Mouse (Mus musculus): ENCODE measurements at regions not wholly inside any gene's neighbourhood (a gene's known extent, or its start where the extent isn't known, plus 50 kb on each side); places are given as distances from the start of the nearest gene placed in this dataset.

- no peak for DNase-seq (ENCODE audit: low read depth, low spot score)
Measured at GRCm38 (mm10) chr10:125164671-125165070, 224.6 kb downstream of the Slc16a7 start.

DNA sequence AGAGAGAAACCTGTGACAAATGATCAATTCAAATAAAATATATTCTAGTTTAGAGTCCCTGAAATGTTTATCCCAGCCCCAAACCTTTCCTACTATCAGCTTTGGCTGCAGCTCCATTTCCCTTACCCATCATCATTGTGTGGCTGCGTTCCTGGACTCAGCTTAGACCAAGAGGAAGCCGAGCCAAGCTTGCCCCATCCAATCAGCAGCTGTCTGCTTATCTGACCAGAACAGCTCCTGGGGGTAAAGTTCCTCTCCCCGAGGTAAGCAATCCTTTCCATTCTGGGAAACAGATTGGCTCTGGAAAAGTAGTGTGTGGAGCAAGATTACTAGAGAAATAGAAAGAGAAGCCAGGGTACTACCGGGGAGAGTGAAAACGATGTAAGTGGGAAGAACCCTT, 228.2 kb downstream of the Slc16a7 start:
- no peak for DNase-seq (ENCODE audit: low read depth, low spot score)

- no peak for DNase-seq (ENCODE audit: low read depth, low spot score)
Measured at GRCm38 (mm10) chr10:125148753-125149152, 240.5 kb downstream of the Slc16a7 start.

DNA sequence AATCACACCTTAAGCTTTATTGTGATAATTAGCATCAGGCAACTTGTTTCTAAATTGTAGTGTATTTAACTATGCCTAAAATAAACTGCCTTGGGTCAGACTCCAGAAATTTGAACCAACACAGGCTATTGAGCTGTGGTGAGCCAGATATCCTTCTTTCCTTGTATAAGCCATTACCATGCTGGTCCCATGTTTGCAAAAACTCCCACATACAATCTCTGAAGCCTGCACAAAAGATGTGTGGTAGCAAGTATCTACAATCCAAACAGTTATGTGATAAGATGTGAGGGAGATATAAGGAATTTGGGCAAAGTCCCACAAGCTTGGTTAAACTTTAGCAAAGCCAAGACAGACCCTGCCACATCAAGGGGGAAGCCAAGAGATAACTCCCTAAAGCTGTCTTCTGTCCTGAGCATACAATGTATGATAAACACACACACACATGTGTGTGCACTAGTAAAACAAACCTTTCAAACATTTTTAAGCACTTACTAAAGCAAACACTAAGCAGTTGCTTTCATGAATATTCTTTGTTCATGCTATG, 242.0 kb downstream of the Slc16a7 start:
- DNase-seq (ENCODE audit: low read depth, low spot score) = no peak

DNA sequence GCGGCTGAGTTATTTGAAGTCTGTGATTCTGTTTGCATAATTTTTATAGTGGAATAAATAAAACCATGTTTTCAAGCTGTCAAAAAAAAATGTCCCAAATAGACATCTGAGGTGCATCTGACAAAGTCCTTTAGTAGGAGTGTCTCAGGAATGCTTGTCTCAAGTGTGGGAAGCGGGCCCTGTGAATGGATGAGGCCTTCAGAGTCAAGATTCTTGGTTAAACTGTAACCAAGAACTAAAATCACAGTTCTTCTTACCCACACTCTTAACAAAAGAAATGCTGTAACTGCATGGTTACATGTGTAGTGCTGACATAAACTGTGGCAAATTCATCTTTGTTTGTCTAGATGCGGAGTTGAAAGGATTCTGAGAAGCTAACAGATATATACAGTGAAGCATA, 242.9 kb downstream of the Slc16a7 start:
- DNase-seq (ENCODE audit: low read depth, low spot score) = no peak

DNA sequence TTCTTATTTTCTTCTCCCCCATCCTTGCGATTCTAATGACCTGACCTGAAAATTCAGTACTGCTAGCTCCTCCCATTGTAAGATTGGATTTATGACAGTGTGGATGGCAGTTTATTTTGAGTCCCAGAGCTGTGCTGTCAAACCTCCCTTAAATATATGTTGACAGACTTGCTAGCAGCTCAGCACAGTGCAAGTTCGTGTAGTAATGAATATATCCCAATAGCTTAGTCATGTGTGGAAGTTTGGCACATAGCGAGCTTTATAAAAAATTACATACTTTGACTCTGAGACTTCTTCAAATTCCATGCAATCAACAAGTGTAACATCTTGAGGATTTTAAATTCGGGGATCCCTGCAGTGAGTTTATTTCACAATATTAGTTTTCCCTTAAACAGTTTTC, 243.5 kb downstream of the Slc16a7 start:
- DNase-seq (ENCODE audit: low read depth, low spot score) = no peak

DNA sequence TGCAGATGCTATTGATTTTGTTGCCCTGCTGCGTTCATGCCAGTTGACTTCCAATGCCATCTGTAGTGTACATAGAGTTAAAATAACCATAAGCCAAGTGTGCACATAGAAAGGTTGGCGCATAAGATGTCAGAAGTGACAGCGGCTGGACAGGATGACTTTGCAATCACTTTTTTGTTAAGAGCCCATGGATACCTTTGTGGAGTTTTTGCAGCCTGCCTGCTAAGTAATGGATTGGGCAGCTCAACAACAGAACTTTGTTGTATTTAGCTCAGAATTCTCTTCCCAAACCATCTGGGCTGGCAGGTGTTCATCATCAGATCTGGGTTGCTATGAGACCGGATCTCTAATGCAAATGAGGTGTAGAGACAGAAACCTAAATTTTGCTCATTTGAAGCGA, 267.5 kb downstream of the Slc16a7 start:
- peak; percentile 79 for DNase-seq (ENCODE audit: low read depth, low spot score)

GRCm38 (mm10) chr10:125114318-125114717, 274.9 kb downstream of the Slc16a7 start:
- DNase-seq (ENCODE audit: low read depth, low spot score) = no peak

DNA sequence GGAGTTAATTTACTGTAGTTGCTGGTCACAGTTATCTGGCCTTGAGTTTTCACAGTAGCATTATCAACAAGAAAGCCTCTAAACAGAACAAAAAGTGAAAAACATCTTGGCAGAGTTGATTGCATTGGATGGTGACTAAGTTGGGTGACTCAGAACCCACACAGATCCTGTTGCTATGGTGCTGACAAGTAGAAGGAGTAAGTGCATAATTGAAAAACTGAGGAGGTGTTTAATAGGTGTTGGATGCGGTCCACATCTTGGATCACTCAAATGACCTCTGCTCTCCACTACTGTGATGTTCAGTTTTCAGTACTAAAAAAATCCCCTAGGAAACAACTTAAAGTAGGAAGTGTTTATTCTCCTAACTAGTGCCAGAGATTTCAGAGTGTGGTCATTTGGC, 280.3 kb downstream of the Slc16a7 start:
- DNase-seq (ENCODE audit: low read depth, low spot score) = no peak

DNA sequence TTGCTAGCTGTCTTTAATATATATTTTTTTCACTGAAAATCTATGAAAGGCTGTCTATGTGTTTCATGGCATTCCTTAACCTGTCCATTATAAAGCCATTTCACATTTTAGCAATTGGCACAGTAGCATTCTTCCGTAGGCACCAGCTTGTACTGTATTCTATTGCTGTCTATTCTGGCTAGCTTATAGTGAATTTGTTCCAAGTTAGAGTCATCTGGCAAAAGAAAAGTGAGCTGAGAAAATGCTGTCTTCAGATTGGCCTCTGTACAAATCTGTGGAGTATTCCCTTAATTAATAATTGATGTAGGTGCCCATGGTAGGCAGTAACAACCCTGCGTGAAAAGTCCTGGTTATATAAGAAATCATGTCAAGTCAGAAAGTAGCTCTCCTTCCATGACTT, 304.3 kb downstream of the Slc16a7 start:
- DNase-seq (ENCODE audit: low read depth, low spot score) = no peak

DNA sequence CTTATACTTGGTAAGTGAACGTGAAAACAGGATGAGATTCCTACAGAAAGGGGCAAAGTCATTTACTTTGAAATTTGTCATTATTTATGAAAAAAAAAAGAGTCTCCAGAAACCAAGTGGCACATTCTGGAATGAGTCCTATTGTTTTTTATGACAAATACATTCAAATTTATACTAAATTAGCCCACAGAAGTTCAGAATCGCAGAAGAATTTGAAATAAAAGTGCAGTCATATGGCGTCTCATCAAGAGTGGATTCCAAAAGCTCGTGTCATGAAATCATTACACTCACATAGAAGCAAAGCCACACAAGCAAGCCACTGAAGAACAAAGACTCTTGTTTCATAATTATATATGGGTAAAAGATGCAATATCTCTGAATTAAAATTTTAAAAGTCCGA, 316.9 kb downstream of the Slc16a7 start:
- DNase-seq (ENCODE audit: low read depth, low spot score) = peak; percentile 32

DNA sequence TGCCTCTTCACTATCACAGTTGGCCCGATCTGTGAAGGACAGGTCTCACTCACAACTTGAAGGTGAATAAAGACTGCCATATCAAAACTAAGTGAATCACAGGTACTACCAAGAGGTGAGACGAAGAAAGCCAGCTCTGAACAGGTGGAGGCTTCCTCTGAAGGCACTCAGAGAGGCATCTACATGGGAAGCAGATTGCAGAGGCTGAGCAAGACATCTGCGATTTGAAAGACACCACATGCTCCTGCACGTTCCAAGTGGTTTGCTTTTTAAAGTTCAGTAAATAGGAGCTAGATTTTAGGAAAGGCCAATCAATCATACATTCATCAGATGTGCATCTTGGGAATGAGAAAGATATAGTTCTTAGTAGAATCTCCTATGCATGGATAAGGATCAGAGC, 319.0 kb downstream of the Slc16a7 start:
- no peak for DNase-seq (ENCODE audit: low read depth, low spot score)

DNA sequence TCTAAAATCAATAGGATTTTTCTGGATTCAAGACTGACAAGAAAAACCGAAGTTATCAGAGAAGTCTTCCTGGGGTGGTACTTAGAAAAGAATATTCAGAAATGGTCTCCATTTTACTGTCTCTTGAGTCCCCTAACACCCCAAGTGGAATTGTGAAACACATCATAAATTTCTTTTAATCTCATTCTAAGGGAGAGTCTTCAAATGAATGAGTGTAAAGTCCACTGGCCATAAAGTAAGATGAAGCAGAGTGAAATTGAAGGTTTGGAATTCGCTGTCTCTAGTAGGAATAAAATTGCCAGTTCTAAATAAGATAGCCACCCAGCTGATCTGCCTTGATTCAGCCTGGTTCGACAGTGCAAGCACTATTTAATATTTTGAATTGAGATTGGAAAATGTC, 350.0 kb downstream of the Slc16a7 start:
- DNase-seq (ENCODE audit: low read depth, low spot score) = no peak

GRCm38 (mm10) chr10:125035631-125036030, 353.6 kb downstream of the Slc16a7 start:
- no peak for DNase-seq (ENCODE audit: low read depth, low spot score)

- peak; percentile 20 for DNase-seq (ENCODE audit: low read depth, low spot score)
Measured at GRCm38 (mm10) chr10:125028347-125028746, 360.9 kb downstream of the Slc16a7 start.

DNA sequence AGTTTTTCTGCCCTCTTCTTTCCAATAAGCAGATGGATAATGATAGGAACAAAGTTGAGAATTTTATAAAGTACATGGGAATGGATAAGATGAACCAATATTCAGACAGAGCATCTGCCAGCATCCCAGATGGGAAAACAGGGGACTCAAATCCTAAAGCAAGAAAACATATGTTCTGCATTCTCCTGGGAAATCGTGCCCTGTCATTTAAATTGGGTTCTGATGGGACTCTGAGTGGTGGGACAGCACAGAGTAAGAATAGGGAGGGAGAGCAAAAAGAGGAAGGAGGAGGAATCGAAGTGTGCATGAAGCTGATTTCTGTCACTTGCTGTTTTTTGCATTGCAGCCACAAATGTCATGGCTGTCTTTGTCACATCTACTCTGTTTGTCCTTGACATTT, 362.4 kb downstream of the Slc16a7 start:
- DNase-seq (ENCODE audit: low read depth, low spot score) = peak; percentile 22
